Mouse (Mus musculus): ENCODE results near the gene Adamts20. TPM values are rescaled to one million over a fixed set of nuclear protein-coding genes. Genes with fewer than 3 reads are reported as not detected.
A peak's percentile ranks its signal among the peaks of the same experiment; 100 is the strongest.
"Not testable (repeated sequence)": the region's sequence is repeated elsewhere in the genome, so short reads cannot be mapped to it uniquely, and the experiment has no call there.

The Adamts20 gene
- 10 to 100 TPM; 21.6 to 28.1 TPM for total RNA-seq (2021)
- long read RNA-seq, experiment 1, full-length matches to known transcripts, result 15 of 31 reads
- long read RNA-seq, experiment 1, partial matches to known transcripts, result 3 of 31 reads
- long read RNA-seq, experiment 1, other reads (novel, unspliced or antisense), result 13 of 31 reads
- long read RNA-seq, experiment 2, full-length matches to known transcripts, result 13 of 30 reads
- long read RNA-seq, experiment 2, partial matches to known transcripts, result 6 of 30 reads
- long read RNA-seq, experiment 2, other reads (novel, unspliced or antisense), result 11 of 30 reads

- no peak for DNase-seq (ENCODE audit: low spot score in 2 of 2)
Measured at GRCm38 (mm10) chr15:94465318-94465717, at the start of gene Adamts20. TSS of gene Adamts20 (minus strand) at chr15:94465418.

- peak in 1 of 2 experiments; percentile 18 for DNase-seq (ENCODE audit: low spot score in 2 of 2)
Measured at GRCm38 (mm10) chr15:94503451-94504215, 38.4 kb upstream of the Adamts20 start.

- no peak for DNase-seq (ENCODE audit: low spot score in 2 of 2)
Measured at GRCm38 (mm10) chr15:94499260-94499659, 34.0 kb upstream of the Adamts20 start.

GRCm38 (mm10) chr15:94495936-94496335 lies 30.7 kb upstream of the Adamts20 start:
- no peak for DNase-seq (ENCODE audit: low spot score in 2 of 2)

- DNase-seq (ENCODE audit: low spot score in 2 of 2), result no peak
Measured at GRCm38 (mm10) chr15:94494445-94494844, 29.2 kb upstream of the Adamts20 start.

- DNase-seq (ENCODE audit: low spot score in 2 of 2), result no peak
Measured at GRCm38 (mm10) chr15:94489433-94489832, 24.2 kb upstream of the Adamts20 start.

- not testable (repeated sequence) for DNase-seq (ENCODE audit: low spot score in 2 of 2)
Measured at GRCm38 (mm10) chr15:94488028-94488427, 22.8 kb upstream of the Adamts20 start.

GRCm38 (mm10) chr15:94482555-94482954 lies 17.3 kb upstream of the Adamts20 start:
- no peak for DNase-seq (ENCODE audit: low spot score in 2 of 2)

- DNase-seq (ENCODE audit: low spot score in 2 of 2), result no peak
Measured at GRCm38 (mm10) chr15:94480792-94481191, 15.6 kb upstream of the Adamts20 start.

- DNase-seq (ENCODE audit: low spot score in 2 of 2), result no peak
Measured at GRCm38 (mm10) chr15:94480248-94480647, 15.0 kb upstream of the Adamts20 start.

GRCm38 (mm10) chr15:94479513-94480136 lies 14.4 kb upstream of the Adamts20 start:
- DNase-seq (ENCODE audit: low spot score in 2 of 2), result no peak

GRCm38 (mm10) chr15:94478706-94479105 lies 13.5 kb upstream of the Adamts20 start:
- no peak for DNase-seq (ENCODE audit: low spot score in 2 of 2)

GRCm38 (mm10) chr15:94477287-94477686 lies 12.1 kb upstream of the Adamts20 start:
- no peak for DNase-seq (ENCODE audit: low spot score in 2 of 2)

- no peak for DNase-seq (ENCODE audit: low spot score in 2 of 2)
Measured at GRCm38 (mm10) chr15:94475975-94476374, 10.8 kb upstream of the Adamts20 start.

GRCm38 (mm10) chr15:94470361-94470760 lies 5.1 kb upstream of the Adamts20 start:
- DNase-seq (ENCODE audit: low spot score in 2 of 2), result no peak

GRCm38 (mm10) chr15:94464881-94465280 lies 337 bp downstream of the Adamts20 start:
- no peak for DNase-seq (ENCODE audit: low spot score in 2 of 2)

GRCm38 (mm10) chr15:94463251-94463650 lies 2.0 kb downstream of the Adamts20 start:
- DNase-seq (ENCODE audit: low spot score in 2 of 2), result peak in 1 of 2 experiments; percentile 28

GRCm38 (mm10) chr15:94462206-94462605 lies 3.0 kb downstream of the Adamts20 start:
- no peak for DNase-seq (ENCODE audit: low spot score in 2 of 2)

- no peak for DNase-seq (ENCODE audit: low spot score in 2 of 2)
Measured at GRCm38 (mm10) chr15:94461166-94461565, 4.1 kb downstream of the Adamts20 start.

GRCm38 (mm10) chr15:94457636-94458390 lies 7.4 kb downstream of the Adamts20 start:
- no peak for DNase-seq (ENCODE audit: low spot score in 2 of 2)

GRCm38 (mm10) chr15:94452848-94453247 lies 12.4 kb downstream of the Adamts20 start:
- DNase-seq (ENCODE audit: low spot score in 2 of 2), result no peak
